Mouse (Mus musculus) forebrain, embryonic 11.5 days (tissue): ENCODE data around the gene Cst7. TPM values are rescaled to one million over a fixed set of nuclear protein-coding genes. Genes with fewer than 3 reads are reported as not detected.

ENCODE experiments used
- ATAC-seq: fragments of 200-750 bp; cut with Nextera tagmentation; replicated peaks from 2 replicates; pipeline ENCODE4 v1.8.0; 2017; ENCODE audit warnings: moderate TSS enrichment; ENCODE audit not compliant: low FRiP score
- DNase-seq: peaks from one replicate; pipeline ENCODE4 v3.0.0-alpha.2; 2017; ENCODE audit warnings: low spot score
- H3K27ac ChIP-seq: fragments of 300-500 bp; sonication (generic); 2 replicates; pipeline ENCODE4 v1.5.1; 2014; ENCODE audit warnings: low read depth, low read length
- H3K27me3 ChIP-seq: fragments of 300-500 bp; sonication (generic); 2 replicates; pipeline ENCODE4 v1.6.1; 2014; ENCODE audit warnings: mild to moderate bottlenecking, low read length, mixed read lengths; ENCODE audit not compliant: control insufficient read depth, insufficient read depth
- H3K36me3 ChIP-seq: fragments of 300-500 bp; sonication (generic); 2 replicates; pipeline ENCODE4 v1.6.1; 2014; ENCODE audit warnings: mild to moderate bottlenecking, low read length, moderate library complexity, mixed read lengths; ENCODE audit not compliant: control insufficient read depth, insufficient read depth
- H3K4me1 ChIP-seq: fragments of 300-500 bp; sonication (generic); replicated peaks from 2 replicates; pipeline ENCODE4 v1.6.1; 2014; ENCODE audit warnings: low read length, mixed read lengths; ENCODE audit not compliant: control insufficient read depth, insufficient read depth
- H3K4me2 ChIP-seq: fragments of 300-500 bp; sonication (generic); 2 replicates; pipeline ENCODE4 v1.6.1; 2014; ENCODE audit warnings: low read depth, mild to moderate bottlenecking, low read length, moderate library complexity, mixed read lengths; ENCODE audit not compliant: severe bottlenecking
- H3K4me3 ChIP-seq: fragments of 300-500 bp; sonication (generic); 2 replicates; pipeline ENCODE4 v1.5.1; 2014; ENCODE audit warnings: low read depth, low read length
- H3K9ac ChIP-seq: fragments of 300-500 bp; sonication (generic); 2 replicates; pipeline ENCODE4 v1.6.1; 2014; ENCODE audit warnings: low read length
- H3K9me3 ChIP-seq: fragments of 300-500 bp; sonication (generic); 2 replicates; pipeline ENCODE4 v1.6.1; 2016; ENCODE audit warnings: low read length, mixed read lengths; ENCODE audit not compliant: control insufficient read depth
- WGBS: fragments of 180-500 bp; shearing (Covaris S2); extraction: QIAGEN DNeasy Blood & Tissue Kit; methylation state at CpG from one replicate; pipeline ENCODE4 v1.1.7; 2014; 5-methylcytosine and 5-hydroxymethylcytosine counted together
- polyA plus RNA-seq: library from polyadenylated mRNA; unstranded; fragments of >200 nt; fragmentation: Nextera tagmentation; extraction: Ambion mirVana; gene quantifications from 2 replicates; pipeline ENCODE4 v1.2.1, GENCODE M21; 2014

Cst7 gene
- polyA plus RNA-seq, 1 experiment from 2014 or later = 0.91 TPM

- ATAC-seq = no peak
Measured at GRCm38 (mm10) chr2:150579628-150580027, 9.4 kb downstream of the Cst7 start.

DNA sequence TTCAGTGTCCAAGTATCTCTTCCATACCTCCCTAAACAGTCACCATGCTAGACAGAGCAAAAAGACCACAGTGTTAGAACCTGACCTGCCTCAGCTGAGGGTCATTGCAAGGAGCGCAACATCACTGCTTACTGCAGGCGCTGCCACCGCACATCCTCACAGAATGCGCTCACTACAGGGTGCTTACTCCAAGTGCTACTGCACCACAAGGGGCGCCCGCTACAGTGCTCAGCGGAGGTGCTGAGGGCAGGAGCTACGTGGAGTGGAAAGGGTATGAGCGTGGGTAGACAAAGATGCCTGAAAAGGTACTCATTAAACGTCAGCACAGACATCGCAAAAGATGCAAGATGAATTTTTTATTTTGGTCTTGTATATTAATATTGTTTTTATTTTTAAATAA, 18.9 kb downstream of the Cst7 start:
- DNase-seq = no peak
- no peaks in the 10 kb centered on the region; the same call in 1 of the 2 replicates for H3K36me3 ChIP-seq

More at GRCm38 (mm10) chr2:150579628-150580027, 9.4 kb downstream of the Cst7 start:
- Histone ChIP-seq H3K9ac (no peak overlapping the region), H3K4me2 (no peak overlapping the region), H3K9me3 (no peaks in the 10 kb centered on the region), H3K36me3 (no peaks in the 10 kb centered on the region), H3K27me3 (no peaks in the 10 kb centered on the region), H3K27ac (no peak overlapping the region), H3K4me3 (no peak overlapping the region), H3K4me1 (no peaks in the 10 kb centered on the region)
- WGBS = 80% methylated on average over 1 of the region's 1 CpGs
- no peak for DNase-seq

GRCm38 (mm10) chr2:150595411-150596190, 25.4 kb downstream of the Cst7 start:
- no peak overlapping the region for H3K27ac ChIP-seq
- no peak for DNase-seq
- no peak overlapping the region for H3K9ac ChIP-seq
- no peaks in the 10 kb centered on the region for H3K36me3 ChIP-seq
- no peak overlapping the region for H3K4me3 ChIP-seq
- no peaks in the 10 kb centered on the region for H3K9me3 ChIP-seq
- no peaks in the 10 kb centered on the region for H3K27me3 ChIP-seq
- no peak for ATAC-seq
- WGBS = 84% methylated on average over 3 of the region's 3 CpGs
- H3K4me2 ChIP-seq = no peak overlapping the region
- H3K4me1 ChIP-seq = no peaks in the 10 kb centered on the region

More for the DNA sequence above, 18.9 kb downstream of the Cst7 start:
- Histone ChIP-seq H3K9me3 (no peaks in the 10 kb centered on the region), H3K4me1 (no peaks in the 10 kb centered on the region), H3K27ac (no peak overlapping the region), H3K4me3 (no peak overlapping the region), H3K4me2 (no peak overlapping the region), H3K9ac (no peak overlapping the region), H3K27me3 (no peaks in the 10 kb centered on the region)
- ATAC-seq = no peak; the same call in 1 of the 2 replicates
- 75% methylated on average over 11 of the region's 11 CpGs for WGBS

DNA sequence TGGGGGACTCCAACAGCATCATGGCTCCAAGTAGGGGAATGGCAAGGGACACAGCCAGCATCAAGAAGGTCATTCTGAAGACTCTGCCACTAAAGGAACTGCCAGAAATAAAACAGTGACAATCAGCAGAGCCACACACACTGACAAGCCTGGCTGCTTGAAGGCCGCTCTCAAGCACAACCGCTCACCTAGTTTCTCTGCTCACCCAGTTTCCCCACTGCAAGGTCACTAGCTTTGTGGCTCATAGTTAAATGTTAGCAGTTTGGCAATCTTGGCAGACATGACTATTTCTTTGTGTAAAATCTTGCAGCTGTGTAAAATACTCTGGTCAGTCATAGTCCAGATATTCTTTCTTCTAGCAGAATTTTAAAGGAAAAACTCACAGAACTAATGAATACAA, 30.0 kb downstream of the Cst7 start:
- H3K27ac ChIP-seq = no peak overlapping the region
- ATAC-seq (no peak), DNase-seq (no peak)
- no peak overlapping the region for H3K9ac ChIP-seq
- 100% methylated on average over 2 of the region's 2 CpGs for WGBS
- H3K9me3 ChIP-seq = no peaks in the 10 kb centered on the region
- no peak overlapping the region for H3K4me2 ChIP-seq
- no peak overlapping the region for H3K4me3 ChIP-seq
- no peaks in the 10 kb centered on the region for H3K36me3 ChIP-seq
- no peaks in the 10 kb centered on the region for H3K4me1 ChIP-seq
- H3K27me3 ChIP-seq = no peaks in the 10 kb centered on the region

- H3K27me3 ChIP-seq = no peaks in the 10 kb centered on the region
- no peak overlapping the region for H3K27ac ChIP-seq
- no peak overlapping the region for H3K9ac ChIP-seq
- no peak overlapping the region for H3K4me3 ChIP-seq
- 87% methylated on average over 2 of the region's 2 CpGs for WGBS
- H3K36me3 ChIP-seq = no peaks in the 10 kb centered on the region
- H3K9me3 ChIP-seq = no peaks in the 10 kb centered on the region
- DNase-seq = no peak
- no peak overlapping the region for H3K4me2 ChIP-seq
- no peak for ATAC-seq
- H3K4me1 ChIP-seq = no peaks in the 10 kb centered on the region
Measured at GRCm38 (mm10) chr2:150602166-150602565, 32.0 kb downstream of the Cst7 start.

GRCm38 (mm10) chr2:150604802-150605201, 34.6 kb downstream of the Cst7 start:
- ATAC-seq = no peak
- no peaks in the 10 kb centered on the region for H3K27me3 ChIP-seq
- DNase-seq = no peak
- no peak overlapping the region for H3K4me3 ChIP-seq
- H3K36me3 ChIP-seq = no peaks in the 10 kb centered on the region
- H3K4me1 ChIP-seq = no peaks in the 10 kb centered on the region
- H3K9me3 ChIP-seq = no peaks in the 10 kb centered on the region
- no peak overlapping the region for H3K9ac ChIP-seq
- no peak overlapping the region for H3K4me2 ChIP-seq
- H3K27ac ChIP-seq = no peak overlapping the region
- WGBS = 87% methylated on average over 2 of the region's 2 CpGs

DNA sequence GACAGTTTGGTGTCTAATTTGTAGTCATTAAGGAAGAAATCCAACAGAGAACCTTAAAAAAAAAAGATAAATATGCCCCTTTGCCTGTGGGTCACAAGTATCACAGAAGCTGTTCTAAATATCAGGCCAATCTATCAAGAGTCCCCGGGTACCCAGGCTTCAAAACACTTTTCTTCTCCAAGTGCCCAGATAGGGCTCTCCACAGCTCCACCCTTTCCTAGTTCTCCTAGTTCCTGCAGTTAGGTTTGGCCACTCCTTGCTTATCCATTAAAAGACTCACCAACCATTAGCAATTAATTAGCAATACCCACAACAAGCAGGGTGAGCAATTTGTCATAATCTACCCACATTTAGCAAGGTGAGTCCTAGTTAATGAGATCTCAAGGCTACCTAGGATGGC, 36.9 kb downstream of the Cst7 start:
- 72% methylated on average over 1 of the region's 1 CpGs for WGBS
- Histone ChIP-seq H3K4me2 (peak overlapping the region; percentile 69), H3K9me3 (no peaks in the 10 kb centered on the region), H3K27ac (no peak overlapping the region), H3K27me3 (no peaks in the 10 kb centered on the region), H3K4me3 (no peak overlapping the region), H3K36me3 (no peaks in the 10 kb centered on the region), H3K9ac (no peak overlapping the region), H3K4me1 (no peaks in the 10 kb centered on the region)
- DNase-seq (no peak), ATAC-seq (no peak)

- H3K4me1 ChIP-seq = no peaks in the 10 kb centered on the region
- no peaks in the 10 kb centered on the region for H3K27me3 ChIP-seq
- under 1% methylated on average over 42 of the region's 42 CpGs for WGBS
- peak within 1 kb of the TSS; percentile 69 for H3K9ac ChIP-seq
- peak within 1 kb of the TSS; percentile 69 for H3K4me2 ChIP-seq
- H3K36me3 ChIP-seq = no peaks in the 10 kb centered on the region
- no peak within 1 kb of the TSS for H3K27ac ChIP-seq
- DNase-seq = peak; percentile 97
- H3K9me3 ChIP-seq = no peaks in the 10 kb centered on the region
- peak within 1 kb of the TSS; percentile 80 for H3K4me3 ChIP-seq
- peak; percentile 98 for ATAC-seq
Measured at GRCm38 (mm10) chr2:150608087-150608799, 38.0 kb downstream of the Cst7 start, which contains the start of gene Apmap. TSS of gene Apmap (minus strand) at chr2:150608567.
